In the genomic region with DNA sequence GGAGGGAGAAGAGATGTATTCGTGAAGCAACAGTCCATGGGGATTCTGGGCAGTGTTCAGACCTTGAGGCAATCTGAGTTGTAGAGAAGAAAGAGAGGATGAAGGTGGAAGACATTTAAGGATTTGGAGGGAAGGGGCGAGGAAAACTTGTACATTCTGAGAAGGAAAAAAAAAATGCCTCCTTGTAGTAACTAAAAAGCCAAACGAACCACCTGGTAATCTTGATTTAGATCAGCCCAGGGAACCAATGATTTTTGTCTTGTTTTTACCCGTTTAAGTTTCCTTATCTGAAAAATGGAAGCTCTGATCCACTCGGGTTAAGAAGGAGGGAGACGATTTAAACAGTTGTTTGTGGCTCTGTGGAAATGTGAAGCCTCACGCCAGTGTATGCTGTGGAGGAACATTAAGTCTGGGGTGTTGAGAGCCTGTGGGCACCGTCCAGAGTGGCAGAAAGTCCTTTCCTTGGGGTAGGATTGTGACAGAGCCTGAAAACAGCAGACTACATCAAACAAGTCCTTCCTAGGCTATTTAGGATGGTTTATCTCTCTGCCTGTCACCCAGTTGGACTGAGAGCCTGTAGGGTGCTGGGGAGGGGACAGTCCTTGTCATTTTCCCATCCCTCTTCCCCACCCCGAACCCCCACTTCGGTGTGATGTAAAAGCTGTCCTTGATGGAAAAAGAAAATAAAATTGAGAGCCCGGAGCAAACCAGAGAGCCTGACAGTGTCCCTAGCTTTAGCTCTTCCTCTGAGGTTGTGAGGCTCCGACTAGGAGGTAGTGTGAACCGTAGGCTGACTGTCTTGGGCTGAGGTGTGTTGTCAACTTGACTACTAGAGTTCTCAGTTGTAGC, we compare ENCODE assay signal across 8 mouse cellular contexts. TPM values are rescaled to one million over a fixed set of nuclear protein-coding genes. Genes with fewer than 3 reads are reported as not detected.
DNase-seq lines count a peak whose midpoint lies in the region; ATAC-seq and TF ChIP-seq lines count a peak whose summit lies in the region.

No protein-coding gene starts in this region.

- no peak for DNase-seq in heart, postnatal 25 days (ENCODE audit: low spot score)
- DNase-seq in G1E (ENCODE audit: low spot score) (no peak), MN1 (ENCODE audit: low spot score) (no peak)
- no peak for DNase-seq in heart, postnatal 0 days (ENCODE audit: low spot score)
- DNase-seq in midbrain, embryonic 10.5 days (ENCODE audit: low spot score), result no peak
- no peak for DNase-seq in cerebellum, postnatal 14 days
- no peak for DNase-seq in cerebellum, postnatal 4 days (ENCODE audit: low spot score in 2 of 2)

- peaks cover 9% of the 10 kb centered on the region for H3K36me3 ChIP-seq in heart, embryonic 13.5 days
- peaks cover 30% of the 10 kb centered on the region for H3K36me3 ChIP-seq in G1E (replicated peaks)
- no peaks in the 10 kb centered on the region for H3K36me3 ChIP-seq in heart, postnatal 0 days (replicated peaks; ENCODE audit: control insufficient read depth, insufficient read depth, low read length)
- peaks cover 31% of the 10 kb centered on the region for H3K36me3 ChIP-seq in midbrain, embryonic 10.5 days

- intact Hi-C loops in heart, postnatal 25 days (cut with DNase I), result no loop called here

- peak overlapping the region; percentile 98 for H3K27ac ChIP-seq in heart, embryonic 13.5 days (replicated peaks)
- H3K27ac ChIP-seq in heart, postnatal 0 days (ENCODE audit: low read depth), result peak overlapping the region; percentile 94
- H3K27ac ChIP-seq in midbrain, embryonic 10.5 days (replicated peaks), result peak overlapping the region; percentile 100

- peak overlapping the region; percentile 74 for H3K4me3 ChIP-seq in heart, embryonic 13.5 days
- peak overlapping the region; percentile 90 for H3K4me3 ChIP-seq in G1E (ENCODE audit: low read depth, low read length)
- H3K4me3 ChIP-seq in heart, postnatal 0 days (ENCODE audit: low read depth, low read length), result peak overlapping the region; percentile 91
- peak overlapping the region; percentile 99 for H3K4me3 ChIP-seq in midbrain, embryonic 10.5 days

- no peaks in the 10 kb centered on the region for H3K9me3 ChIP-seq in heart, embryonic 13.5 days
- H3K9me3 ChIP-seq in G1E (replicated peaks), result no peaks in the 10 kb centered on the region
- no peaks in the 10 kb centered on the region for H3K9me3 ChIP-seq in heart, postnatal 0 days (replicated peaks; ENCODE audit: control insufficient read depth, low read length)
- H3K9me3 ChIP-seq in midbrain, embryonic 10.5 days (replicated peaks), result no peaks in the 10 kb centered on the region

- peak overlapping the region; percentile 77 for H3K4me2 ChIP-seq in heart, embryonic 13.5 days
- H3K4me2 ChIP-seq in heart, postnatal 0 days (ENCODE audit: low read depth, low read length), result peak overlapping the region; percentile 85

- peak overlapping the region; percentile 96 for H3K9ac ChIP-seq in heart, embryonic 13.5 days
- peak overlapping the region; percentile 97 for H3K9ac ChIP-seq in heart, postnatal 0 days (replicated peaks; ENCODE audit: low read depth, low read length)

- no peak for ATAC-seq in heart, embryonic 13.5 days (ENCODE audit: extremely low read depth, insufficient number of reproducible peaks, low FRiP score, low TSS enrichment)
- no peak for ATAC-seq in G1E (ENCODE audit: extremely low read depth, insufficient number of reproducible peaks, low FRiP score, poor library complexity, severe bottlenecking)
- ATAC-seq in heart, postnatal 0 days (ENCODE audit: insufficient read depth, low read depth), result no peak

- TF ChIP-seq EP300 in heart, postnatal 0 days (IDR thresholded peaks at IDR 0.05; ENCODE audit: low read depth), result no peak

- peaks cover 30% of the 10 kb centered on the region for H3K4me1 ChIP-seq in heart, embryonic 13.5 days
- H3K4me1 ChIP-seq in G1E (ENCODE audit: insufficient read depth, low read depth, low read length), result peaks cover 42% of the 10 kb centered on the region
- peaks cover 18% of the 10 kb centered on the region; the same call in 1 of the 2 replicates for H3K4me1 ChIP-seq in heart, postnatal 0 days (ENCODE audit: control insufficient read depth, insufficient read depth)
- H3K4me1 ChIP-seq in midbrain, embryonic 10.5 days, result peaks cover 27% of the 10 kb centered on the region

- TF ChIP-seq CTCF in G1E (IDR thresholded peaks at IDR 0.05; ENCODE audit: low read depth, low read length), result no peak
- no peak for TF ChIP-seq CTCF in heart, postnatal 0 days (IDR thresholded peaks at IDR 0.05; ENCODE audit: low read depth)

- 10% methylated on average over 13 of the region's 13 CpGs for WGBS in heart, embryonic 13.5 days
- 11% methylated on average over 13 of the region's 13 CpGs for WGBS in heart, postnatal 0 days
- 21% methylated on average over 13 of the region's 13 CpGs for WGBS in midbrain, embryonic 10.5 days

- no peaks in the 10 kb centered on the region for H3K27me3 ChIP-seq in heart, embryonic 13.5 days (replicated peaks)
- H3K27me3 ChIP-seq in G1E (ENCODE audit: insufficient read depth, low read length), result no peaks in the 10 kb centered on the region
- H3K27me3 ChIP-seq in heart, postnatal 0 days (ENCODE audit: control insufficient read depth, insufficient read depth, low read length), result no peaks in the 10 kb centered on the region
- H3K27me3 ChIP-seq in midbrain, embryonic 10.5 days (ENCODE audit: low read depth, poor library complexity, severe bottlenecking), result no peaks in the 10 kb centered on the region

RNA-seq across cellular contexts. Expression of a gene that starts 1.5 kb away (rescaled TPM):
- polyA plus RNA-seq in heart, embryonic 13.5 days (2015; fragmentation: Nextera tagmentation; extraction: Ambion mirVana), result 16.4 and 17.4 TPM in 2 replicates
- total RNA-seq in heart, postnatal 25 days (2021), result 10 to 100 TPM in 1 of 2 experiments, 1 to 10 TPM in 1; 9.4 to 10.3 TPM
- total RNA-seq in G1E (2014; fragmentation: Nextera tagmentation) (72.7 and 87.2 TPM in 2 replicates), G1E (2017) (42.0 and 46.9 TPM in 2 replicates)
- polyA plus RNA-seq in G1E (2012), result 47.8 and 58.8 TPM in 2 replicates
- total RNA-seq in heart, postnatal 0 days (2014; rRNA removed; ENCODE audit: low replicate concordance), result 50.9 and 54.7 TPM in 2 replicates
- polyA plus RNA-seq in heart, postnatal 0 days (2015; fragmentation: Nextera tagmentation; extraction: Ambion mirVana), result 6.5 and 7.1 TPM in 2 replicates
- 49.6 and 51.7 TPM in 2 replicates for polyA plus RNA-seq in midbrain, embryonic 10.5 days (2016; fragmentation: Nextera tagmentation; extraction: Ambion mirVana)

RNA-seq across cellular contexts. Expression of a gene that starts 31.0 kb away (rescaled TPM):
- 7.0 TPM in 2 replicates for polyA plus RNA-seq in heart, embryonic 13.5 days (2015; fragmentation: Nextera tagmentation; extraction: Ambion mirVana)
- total RNA-seq in heart, postnatal 25 days (2021), result 10 to 100 TPM; 15.0 to 16.9 TPM
- total RNA-seq in G1E (2014; fragmentation: Nextera tagmentation) (44.7 and 45.0 TPM in 2 replicates), G1E (2017) (76.1 and 81.5 TPM in 2 replicates)
- 21.7 and 38.8 TPM in 2 replicates for polyA plus RNA-seq in G1E (2012)
- total RNA-seq in heart, postnatal 0 days (2014; rRNA removed; ENCODE audit: low replicate concordance), result 19.4 and 31.6 TPM in 2 replicates
- polyA plus RNA-seq in heart, postnatal 0 days (2015; fragmentation: Nextera tagmentation; extraction: Ambion mirVana), result 3.4 and 3.7 TPM in 2 replicates
- polyA plus RNA-seq in midbrain, embryonic 10.5 days (2016; fragmentation: Nextera tagmentation; extraction: Ambion mirVana), result 12.5 and 13.7 TPM in 2 replicates

RNA-seq across cellular contexts. Expression of a gene that starts 42.8 kb away (rescaled TPM):
- polyA plus RNA-seq in heart, embryonic 13.5 days (2015; fragmentation: Nextera tagmentation; extraction: Ambion mirVana), result 5.8 and 9.4 TPM in 2 replicates
- total RNA-seq in heart, postnatal 25 days (2021), result 1 to 10 TPM; 1.4 to 1.5 TPM
- total RNA-seq in G1E (2014; fragmentation: Nextera tagmentation) (56.6 and 80.8 TPM in 2 replicates), G1E (2017) (33.2 and 38.4 TPM in 2 replicates)
- polyA plus RNA-seq in G1E (2012), result 33.9 and 35.9 TPM in 2 replicates
- total RNA-seq in heart, postnatal 0 days (2014; rRNA removed; ENCODE audit: low replicate concordance), result 1.1 and 1.8 TPM in 2 replicates
- polyA plus RNA-seq in heart, postnatal 0 days (2015; fragmentation: Nextera tagmentation; extraction: Ambion mirVana), result 1.3 and 1.6 TPM in 2 replicates
- 10.9 and 12.2 TPM in 2 replicates for polyA plus RNA-seq in midbrain, embryonic 10.5 days (2016; fragmentation: Nextera tagmentation; extraction: Ambion mirVana)
